Mouse (Mus musculus) inflammation-experienced regulatory T-cells, adult 6 months (primary cell): ENCODE data around the gene Col5a1. TPM values are rescaled to one million over a fixed set of nuclear protein-coding genes. Genes with fewer than 3 reads are reported as not detected.

Experiments
- ATAC-seq: one replicate; pipeline ENCODE4 v1.8.0; 2017
- polyA plus RNA-seq, 3 experiments: library from polyadenylated mRNA; unstranded; fragments of 100-300 nt; shearing (Covaris generic); gene quantifications; one replicate each; pipeline ENCODE4 v1.2.1; 2017

Gene Col5a1
- polyA plus RNA-seq, result not detected

- no peak for ATAC-seq
Observed at GRCm38 (mm10) chr2:27886148-27886551, at the start of gene Col5a1. Gene Col5a1 (plus strand): TSS chr2:27886425.

- ATAC-seq, result no peak
Observed at GRCm38 (mm10) chr2:27838112-27838511, 48.1 kb upstream of the Col5a1 start.

- no peak for ATAC-seq
Observed at GRCm38 (mm10) chr2:27840890-27841289, 45.3 kb upstream of the Col5a1 start.

- no peak for ATAC-seq
Observed at GRCm38 (mm10) chr2:27842893-27843292, 43.3 kb upstream of the Col5a1 start.

GRCm38 (mm10) chr2:27844885-27845284 lies 41.3 kb upstream of the Col5a1 start:
- no peak for ATAC-seq

GRCm38 (mm10) chr2:27847001-27847400 lies 39.2 kb upstream of the Col5a1 start:
- ATAC-seq, result no peak

GRCm38 (mm10) chr2:27847851-27848435 lies 38.3 kb upstream of the Col5a1 start:
- no peak for ATAC-seq

- ATAC-seq, result no peak
Observed at GRCm38 (mm10) chr2:27848466-27848865, 37.8 kb upstream of the Col5a1 start.

- ATAC-seq, result no peak
Observed at GRCm38 (mm10) chr2:27858348-27858903, 27.8 kb upstream of the Col5a1 start.

- ATAC-seq, result no peak
Observed at GRCm38 (mm10) chr2:27861576-27862238, 24.5 kb upstream of the Col5a1 start.

GRCm38 (mm10) chr2:27864491-27865365 lies 21.5 kb upstream of the Col5a1 start:
- no peak for ATAC-seq

GRCm38 (mm10) chr2:27870586-27870985 lies 15.6 kb upstream of the Col5a1 start:
- no peak for ATAC-seq

- no peak for ATAC-seq
Observed at GRCm38 (mm10) chr2:27871056-27871455, 15.2 kb upstream of the Col5a1 start.

- no peak for ATAC-seq
Observed at GRCm38 (mm10) chr2:27872276-27872675, 13.9 kb upstream of the Col5a1 start.

GRCm38 (mm10) chr2:27873030-27873429 lies 13.2 kb upstream of the Col5a1 start:
- no peak for ATAC-seq

- no peak for ATAC-seq
Observed at GRCm38 (mm10) chr2:27874596-27874995, 11.6 kb upstream of the Col5a1 start.

GRCm38 (mm10) chr2:27875231-27875630 lies 11.0 kb upstream of the Col5a1 start:
- no peak for ATAC-seq

- ATAC-seq, result no peak
Observed at GRCm38 (mm10) chr2:27875786-27876185, 10.4 kb upstream of the Col5a1 start.

GRCm38 (mm10) chr2:27876724-27877504 lies 9.3 kb upstream of the Col5a1 start:
- no peak for ATAC-seq

- ATAC-seq, result no peak
Observed at GRCm38 (mm10) chr2:27878066-27878465, 8.2 kb upstream of the Col5a1 start.

- ATAC-seq, result no peak
Observed at GRCm38 (mm10) chr2:27883276-27883675, 2.9 kb upstream of the Col5a1 start.

GRCm38 (mm10) chr2:27885456-27886147 lies 623 bp upstream of the Col5a1 start:
- ATAC-seq, result no peak
